Mouse (Mus musculus): ENCODE measurements at regions not wholly inside any gene's neighbourhood (a gene's known extent, or its start where the extent isn't known, plus 50 kb on each side); places are given as distances from the start of the nearest gene placed in this dataset.

GRCm38 (mm10) chr1:30061242-30061641 lies 812.5 kb downstream of the Phf3 start:
- 65% methylated on average over 2 of the region's 2 CpGs for WGBS
- TF ChIP-seq CTCF (IDR thresholded peaks at IDR 0.05; ENCODE audit: low read depth, low read length) = no peak
- TF ChIP-seq POLR2A (IDR thresholded peaks at IDR 0.05; ENCODE audit: extremely low read depth, insufficient read depth, low read length) = no peak
- no peak overlapping the region for H3K27ac ChIP-seq (replicated peaks; ENCODE audit: insufficient read depth, low read depth, low read length)

GRCm38 (mm10) chr1:30060806-30061205 lies 812.9 kb downstream of the Phf3 start:
- no peaks in the 10 kb centered on the region for H3K36me3 ChIP-seq (ENCODE audit: control insufficient read depth, insufficient read depth, low read length)
- no peak overlapping the region for H3K27ac ChIP-seq (replicated peaks; ENCODE audit: insufficient read depth, low read depth, low read length)
- no peak overlapping the region for H3K9ac ChIP-seq (ENCODE audit: low read depth, low read length)
- WGBS = 42% methylated on average over 1 of the region's 1 CpGs
- DNase-seq (ENCODE audit: extremely low read depth, low read depth, low spot score) = peak; percentile 2
- no peak overlapping the region for H3K4me3 ChIP-seq (ENCODE audit: insufficient read depth, low read depth, low read length)
- no peaks in the 10 kb centered on the region for H3K27me3 ChIP-seq (ENCODE audit: control insufficient read depth, insufficient read depth, low read length)
- no peak for TF ChIP-seq POLR2A (IDR thresholded peaks at IDR 0.05; ENCODE audit: extremely low read depth, insufficient read depth, low read length)
- no peak for TF ChIP-seq CTCF (IDR thresholded peaks at IDR 0.05; ENCODE audit: low read depth, low read length)
- H3K4me1 ChIP-seq (ENCODE audit: control insufficient read depth, insufficient read depth, low read length) = no peaks in the 10 kb centered on the region
- H3K79me2 ChIP-seq (ENCODE audit: control insufficient read depth, insufficient read depth, low read length) = no peaks in the 10 kb centered on the region

More at GRCm38 (mm10) chr1:30061242-30061641, 812.5 kb downstream of the Phf3 start:
- Histone ChIP-seq H3K4me1 (ENCODE audit: control insufficient read depth, insufficient read depth, low read length) (no peaks in the 10 kb centered on the region), H3K27me3 (ENCODE audit: control insufficient read depth, insufficient read depth, low read length) (no peaks in the 10 kb centered on the region), H3K36me3 (ENCODE audit: control insufficient read depth, insufficient read depth, low read length) (no peaks in the 10 kb centered on the region), H3K4me3 (ENCODE audit: insufficient read depth, low read depth, low read length) (no peak overlapping the region), H3K79me2 (ENCODE audit: control insufficient read depth, insufficient read depth, low read length) (no peaks in the 10 kb centered on the region), H3K9ac (ENCODE audit: low read depth, low read length) (no peak overlapping the region)
- no peak for DNase-seq (ENCODE audit: extremely low read depth, low read depth, low spot score)

DNA sequence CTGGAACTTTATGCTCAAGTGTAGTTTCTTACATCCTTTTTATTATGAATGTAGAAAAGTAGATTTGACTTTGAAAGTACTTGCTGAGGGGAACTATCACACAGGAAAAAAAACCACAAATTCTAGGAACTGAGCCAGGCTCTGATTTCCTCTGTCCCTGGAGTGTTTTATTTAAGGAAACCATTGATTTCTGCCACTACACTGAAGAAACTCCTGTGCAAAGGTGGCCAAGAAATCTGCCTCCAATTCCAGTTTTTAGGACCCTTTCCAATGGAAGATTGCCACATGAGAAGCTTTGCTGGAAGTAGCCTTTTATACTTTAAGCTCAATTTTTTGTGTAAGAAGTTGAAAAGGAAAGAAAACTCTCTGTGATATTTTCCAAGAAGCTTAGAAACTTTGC lies 856.1 kb downstream of the Phf3 start:
- TF ChIP-seq POLR2A (IDR thresholded peaks at IDR 0.05; ENCODE audit: extremely low read depth, insufficient read depth, low read length) (no peak), CTCF (IDR thresholded peaks at IDR 0.05; ENCODE audit: low read depth, low read length) (no peak)
- Histone ChIP-seq H3K27me3 (ENCODE audit: control insufficient read depth, insufficient read depth, low read length) (no peaks in the 10 kb centered on the region), H3K4me1 (ENCODE audit: control insufficient read depth, insufficient read depth, low read length) (no peaks in the 10 kb centered on the region), H3K27ac (replicated peaks; ENCODE audit: insufficient read depth, low read depth, low read length) (no peak overlapping the region), H3K9ac (ENCODE audit: low read depth, low read length) (no peak overlapping the region), H3K79me2 (ENCODE audit: control insufficient read depth, insufficient read depth, low read length) (no peaks in the 10 kb centered on the region), H3K4me3 (ENCODE audit: insufficient read depth, low read depth, low read length) (no peak overlapping the region), H3K36me3 (ENCODE audit: control insufficient read depth, insufficient read depth, low read length) (no peaks in the 10 kb centered on the region)
- DNase-seq (ENCODE audit: extremely low read depth, low read depth, low spot score) = no peak

- H3K36me3 ChIP-seq (ENCODE audit: control insufficient read depth, insufficient read depth, low read length) = no peaks in the 10 kb centered on the region
- no peak overlapping the region for H3K9ac ChIP-seq (ENCODE audit: low read depth, low read length)
- H3K4me1 ChIP-seq (ENCODE audit: control insufficient read depth, insufficient read depth, low read length) = no peaks in the 10 kb centered on the region
- no peaks in the 10 kb centered on the region for H3K27me3 ChIP-seq (ENCODE audit: control insufficient read depth, insufficient read depth, low read length)
- no peak overlapping the region for H3K27ac ChIP-seq (replicated peaks; ENCODE audit: insufficient read depth, low read depth, low read length)
- TF ChIP-seq POLR2A (IDR thresholded peaks at IDR 0.05; ENCODE audit: extremely low read depth, insufficient read depth, low read length) (no peak), CTCF (IDR thresholded peaks at IDR 0.05; ENCODE audit: low read depth, low read length) (no peak)
- DNase-seq (ENCODE audit: extremely low read depth, low read depth, low spot score) = no peak
- 37% methylated on average over 1 of the region's 1 CpGs for WGBS
- no peaks in the 10 kb centered on the region for H3K79me2 ChIP-seq (ENCODE audit: control insufficient read depth, insufficient read depth, low read length)
- no peak overlapping the region for H3K4me3 ChIP-seq (ENCODE audit: insufficient read depth, low read depth, low read length)
Observed at GRCm38 (mm10) chr1:30008757-30009340, 864.9 kb downstream of the Phf3 start.
